Mouse (Mus musculus) spleen, adult 2 months (tissue): ENCODE measurements around the gene Txndc15.

Experiments used
- CTCF ChIP-seq: fragments of 200-500 bp; IDR thresholded peaks from 2 replicates; pipeline ENCODE4 v1.5.1; 2011; ENCODE audit warnings: mild to moderate bottlenecking, inconsistent platforms; ENCODE audit not compliant: insufficient read depth, insufficient read length, insufficient replicate concordance; ENCODE audit errors: extremely low read depth
- POLR2A ChIP-seq: fragments of 200-500 bp; IDR thresholded peaks from 2 replicates; pipeline ENCODE4 v1.6.1; 2011; ENCODE audit warnings: low read depth, low read length, inconsistent platforms

- TF ChIP-seq CTCF (no peak), POLR2A (no peak)
Observed at GRCm38 (mm10) chr13:55687927-55688602, 26.4 kb upstream of the Txndc15 start.
